Mouse (Mus musculus) left cerebral cortex, postnatal 10 days (tissue): ENCODE results near the gene Phactr1. TPM values are rescaled to one million over a fixed set of nuclear protein-coding genes. Genes with fewer than 3 reads are reported as not detected.
A peak's percentile ranks its signal among the peaks of the same experiment; 100 is the strongest.

Experiments
- DNase-seq, 2 experiments: peaks; one replicate each; pipeline ENCODE4 v3.0.0; 2021 to 2022; ENCODE audit warnings: low spot score in 2 of 2, mixed read lengths in 1 of 2; ENCODE audit errors: extremely low spot score in 1 of 2
- intact Hi-C: fragments of 180-260 bp; cut with DNase I; formaldehyde crosslinking; loops from one replicate; pipeline ENCODE4 v1.15.1; 2025
- total RNA-seq, 2 experiments: library from RNA; stranded (reverse); gene quantifications; 2 replicates each; pipeline ENCODE4 v1.2.3; 2021

Gene Phactr1
- total RNA-seq, 2 experiments from 2014 or later, result 384 to 390 TPM

DNA sequence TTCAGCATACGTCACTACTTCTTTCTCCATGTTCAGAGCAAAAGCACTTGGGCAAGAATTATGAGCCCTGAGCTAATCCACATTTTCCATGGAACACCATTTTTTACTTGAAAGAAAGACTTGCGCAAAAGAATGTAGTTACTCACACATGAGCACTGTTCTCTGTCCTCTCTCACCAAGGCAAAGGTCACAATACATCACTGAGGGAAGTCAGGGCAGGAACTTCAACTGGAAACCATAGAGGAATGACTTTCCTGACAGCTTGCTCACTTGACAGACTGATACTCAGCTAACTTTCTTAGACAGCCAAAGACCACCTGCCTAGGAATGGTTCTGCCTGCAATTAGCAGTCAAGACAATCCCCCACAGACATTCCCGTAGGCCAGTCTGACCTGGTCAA is 309.6 kb downstream of the Phactr1 start:
- no peak for DNase-seq
- intact Hi-C loops, result loop anchor here (10.0 kb wide), 1 partner anchor 75 kb away; no protein-coding TSS in a partner anchor

DNA sequence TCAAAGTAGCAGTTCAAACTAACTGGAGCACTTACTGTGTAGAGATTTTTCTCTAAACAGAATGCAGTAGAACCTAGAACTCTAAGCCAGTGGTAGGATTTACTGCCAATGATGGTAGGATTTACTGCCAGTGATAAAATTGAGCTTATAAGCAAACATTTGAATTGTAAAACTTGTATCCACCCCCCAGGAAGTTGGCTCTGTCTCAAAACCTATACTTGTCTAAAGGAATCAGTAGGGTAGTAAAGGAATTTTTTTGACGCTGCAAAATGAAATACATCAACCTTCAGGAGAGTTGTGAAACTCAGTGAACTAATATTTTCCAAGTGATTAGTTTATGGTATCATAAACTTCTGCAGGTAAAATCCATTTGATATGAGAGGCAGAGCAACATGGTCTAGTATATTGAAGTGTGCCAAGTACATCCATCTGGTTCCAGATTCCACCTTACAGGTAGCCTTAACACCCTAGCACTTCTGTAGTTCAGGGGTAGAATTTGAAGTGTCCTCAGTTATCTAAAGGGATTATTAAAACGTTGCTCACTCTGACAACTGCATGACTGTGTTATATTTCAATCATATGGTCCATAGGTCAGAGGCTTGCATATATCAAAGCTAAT is 310.2 kb downstream of the Phactr1 start:
- intact Hi-C loops, result loop anchor here (10.0 kb wide), 1 partner anchor 76 kb away; no protein-coding TSS in a partner anchor
- DNase-seq, result no peak

DNA sequence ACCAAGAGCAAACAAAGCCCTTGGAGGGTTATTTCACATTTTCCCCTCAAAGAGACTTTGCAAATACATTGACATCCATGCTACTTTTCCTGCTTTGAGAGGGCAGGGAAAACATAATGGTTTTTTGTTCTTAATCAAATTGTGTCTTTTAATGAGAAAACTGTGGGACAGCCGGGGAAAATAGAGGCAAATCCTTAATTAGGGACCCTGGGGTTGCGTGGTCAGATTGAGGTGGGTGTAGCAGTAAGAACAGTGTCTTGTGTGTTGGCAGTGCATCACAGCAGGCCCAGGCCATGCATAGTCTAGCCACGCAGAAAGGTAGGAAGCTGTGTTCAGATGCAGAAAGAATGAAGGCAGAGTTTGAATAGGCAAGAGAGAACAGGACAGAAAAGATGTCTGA is 310.7 kb downstream of the Phactr1 start:
- intact Hi-C loops, result loop anchor here (10.0 kb wide), 1 partner anchor 76 kb away; no protein-coding TSS in a partner anchor
- DNase-seq, result no peak

- no peak for DNase-seq
- intact Hi-C loops, result loop anchor here (10.0 kb wide), 1 partner anchor 78 kb away; no protein-coding TSS in a partner anchor
Measured at GRCm38 (mm10) chr13:42992306-42992705, 311.9 kb downstream of the Phactr1 start.

- intact Hi-C loops, result loop anchor here (10.0 kb wide), 1 partner anchor 79 kb away; no protein-coding TSS in a partner anchor
- DNase-seq, result no peak
Measured at GRCm38 (mm10) chr13:42994276-42994675, 313.9 kb downstream of the Phactr1 start.

DNA sequence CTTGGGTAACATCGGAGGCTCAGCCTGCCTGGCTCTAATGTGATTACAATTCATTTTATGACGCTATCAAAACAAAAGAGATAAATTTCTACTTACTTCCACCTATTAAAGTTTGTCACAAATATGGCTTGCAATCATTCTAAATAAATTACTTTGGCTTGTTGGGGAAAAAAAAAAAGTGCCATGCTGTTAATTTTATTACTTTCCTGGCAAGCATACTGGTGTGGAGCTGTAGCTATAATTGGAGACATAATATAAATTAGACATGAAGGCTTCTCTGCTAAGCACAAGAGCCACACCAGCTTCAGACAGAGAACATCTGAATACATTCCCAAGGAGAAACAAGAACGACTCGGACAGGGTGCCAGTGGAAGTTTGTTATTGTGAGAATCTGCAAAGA is 315.8 kb downstream of the Phactr1 start:
- intact Hi-C loops, result loop anchor here (10.0 kb wide), 1 partner anchor 81 kb away; no protein-coding TSS in a partner anchor
- no peak for DNase-seq

- no peak for DNase-seq
- intact Hi-C loops, result loop anchor here (10.0 kb wide), 1 partner anchor 84 kb away; no protein-coding TSS in a partner anchor
Measured at GRCm38 (mm10) chr13:42999287-42999686, 318.9 kb downstream of the Phactr1 start.

GRCm38 (mm10) chr13:43005131-43005579 is 324.7 kb downstream of the Phactr1 start:
- intact Hi-C loops, result no loop called here
- no peak for DNase-seq

DNA sequence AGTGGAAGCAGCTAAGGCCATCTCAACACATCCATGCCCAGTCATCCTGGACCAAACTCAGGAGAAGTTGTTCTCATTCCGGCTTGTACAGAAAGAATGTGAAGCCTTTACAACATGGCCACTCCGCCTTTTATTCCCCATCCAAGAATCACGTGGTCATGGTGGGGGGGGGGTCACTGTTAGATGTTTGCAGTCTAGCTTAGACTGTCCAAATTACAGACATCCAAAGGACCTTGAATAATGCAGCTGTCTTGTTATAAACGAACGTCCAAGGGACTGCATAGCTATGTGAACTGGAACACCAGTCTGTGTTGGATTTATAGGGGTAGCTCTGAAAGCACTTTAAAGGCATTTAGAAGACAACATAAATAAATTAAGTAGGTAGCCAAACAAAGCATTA is 328.0 kb downstream of the Phactr1 start:
- intact Hi-C loops, result no loop called here
- DNase-seq, result no peak

DNA sequence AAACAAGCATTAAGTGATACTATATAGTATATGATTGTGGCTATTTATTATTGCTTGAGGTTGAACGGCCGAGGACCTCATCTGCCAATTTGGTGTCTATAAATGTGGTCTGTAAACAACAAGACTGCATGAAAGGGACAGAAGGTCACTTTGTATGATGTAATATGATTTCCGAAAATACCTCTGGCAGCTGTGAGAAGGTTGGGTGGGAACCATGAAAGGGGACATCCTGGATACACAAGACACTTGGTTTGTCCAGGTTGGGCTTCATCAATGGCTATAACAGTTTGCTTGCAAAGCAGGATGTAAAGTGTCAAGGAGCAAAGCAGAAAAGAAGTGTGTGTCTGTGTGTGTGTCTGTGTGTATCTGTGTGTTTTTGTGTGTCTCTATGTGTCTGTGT is 329.2 kb downstream of the Phactr1 start:
- intact Hi-C loops, result no loop called here
- DNase-seq, result no peak

DNA sequence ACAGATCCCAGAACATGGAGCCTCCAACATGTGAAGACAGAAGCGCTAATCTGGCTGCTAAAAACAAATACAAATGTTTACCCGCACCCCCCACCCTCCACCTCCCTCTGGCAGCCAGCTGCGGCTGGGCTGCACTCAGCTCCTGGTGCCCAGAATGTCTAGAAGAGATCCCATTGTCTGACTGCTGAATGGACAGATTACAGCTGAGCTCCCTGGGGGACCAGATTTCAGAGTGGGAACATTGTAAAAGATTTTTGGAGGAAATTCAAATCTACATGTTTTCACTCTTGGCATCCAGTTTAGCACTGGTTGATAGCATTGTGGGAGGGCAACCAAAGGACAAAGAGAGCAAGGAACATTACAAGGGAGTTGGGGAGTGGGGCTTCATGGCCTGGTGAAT is 331.1 kb downstream of the Phactr1 start:
- DNase-seq, result no peak
- intact Hi-C loops, result no loop called here

- intact Hi-C loops, result no loop called here
Measured at GRCm38 (mm10) chr13:43013984-43014383, 333.6 kb downstream of the Phactr1 start.

GRCm38 (mm10) chr13:43015768-43016167 is 335.3 kb downstream of the Phactr1 start:
- intact Hi-C loops, result no loop called here
- no peak for DNase-seq

More at GRCm38 (mm10) chr13:43013984-43014383, 333.6 kb downstream of the Phactr1 start:
- DNase-seq, result no peak

DNA sequence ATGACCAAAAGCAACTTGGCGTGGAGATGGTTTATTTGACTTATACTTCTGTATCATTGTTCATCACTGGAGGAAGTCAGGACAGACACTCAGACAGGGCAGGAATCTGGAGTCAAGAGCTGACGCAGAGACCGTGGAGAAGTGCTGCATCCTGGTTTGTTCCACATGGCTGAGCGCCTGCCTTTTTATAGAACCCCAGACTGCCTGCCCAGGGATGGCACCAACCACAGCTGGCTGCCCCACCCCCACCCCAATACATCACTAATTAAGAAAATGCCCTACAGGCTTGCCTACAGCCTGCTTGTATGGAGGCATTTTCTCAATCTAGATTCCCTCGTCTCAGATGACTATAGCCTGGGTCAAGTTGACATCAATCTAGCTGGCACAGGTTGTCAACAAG is 338.4 kb downstream of the Phactr1 start:
- intact Hi-C loops, result no loop called here
- DNase-seq, result no peak

- intact Hi-C loops, result no loop called here
- no peak for DNase-seq
Measured at GRCm38 (mm10) chr13:43021031-43021430, 340.6 kb downstream of the Phactr1 start.

DNA sequence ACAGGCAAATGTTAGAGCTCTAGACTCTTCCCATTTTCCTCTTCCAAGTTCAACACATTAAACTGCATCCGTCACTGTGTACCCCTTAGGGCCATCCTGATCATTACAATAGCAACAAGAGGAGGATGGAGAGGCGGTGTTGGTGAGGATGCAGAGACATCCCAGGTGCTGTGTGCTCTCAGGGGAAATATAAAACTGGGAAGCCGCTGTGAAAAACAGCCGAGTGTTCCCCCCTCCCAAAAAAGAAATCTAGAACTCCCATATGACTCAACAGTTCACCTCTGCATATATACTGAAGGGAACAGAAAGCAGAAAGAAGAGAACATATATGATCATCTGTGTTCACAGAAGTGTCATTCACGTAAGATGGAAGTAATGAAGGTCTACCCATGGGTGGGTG is 342.6 kb downstream of the Phactr1 start:
- no peak for DNase-seq

GRCm38 (mm10) chr13:43027568-43027967 is 347.1 kb downstream of the Phactr1 start:
- intact Hi-C loops, result no loop called here
- DNase-seq, result no peak

More for the DNA sequence above, 342.6 kb downstream of the Phactr1 start:
- intact Hi-C loops, result no loop called here

DNA sequence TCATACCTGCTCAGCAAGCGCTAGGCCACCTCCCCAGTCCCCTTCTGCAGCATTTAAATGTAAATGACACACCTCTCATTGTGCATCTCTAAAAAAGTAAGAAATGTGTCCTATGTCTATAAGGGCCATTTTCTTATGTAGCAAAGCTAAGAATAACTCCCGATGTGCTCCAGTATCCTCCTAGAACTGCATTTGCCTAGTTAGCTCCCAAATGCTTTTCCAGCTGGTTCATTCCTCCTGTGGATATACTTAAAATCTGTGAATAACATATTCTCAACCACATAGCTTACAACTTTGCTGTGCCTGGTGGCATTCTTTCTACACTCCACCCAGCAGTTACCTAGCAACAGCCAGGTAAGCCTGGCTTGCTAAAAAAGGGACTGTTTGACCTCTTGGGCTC is 349.8 kb downstream of the Phactr1 start:
- peak in 1 of 2 experiments; percentile 25 for DNase-seq
- intact Hi-C loops, result no loop called here

DNA sequence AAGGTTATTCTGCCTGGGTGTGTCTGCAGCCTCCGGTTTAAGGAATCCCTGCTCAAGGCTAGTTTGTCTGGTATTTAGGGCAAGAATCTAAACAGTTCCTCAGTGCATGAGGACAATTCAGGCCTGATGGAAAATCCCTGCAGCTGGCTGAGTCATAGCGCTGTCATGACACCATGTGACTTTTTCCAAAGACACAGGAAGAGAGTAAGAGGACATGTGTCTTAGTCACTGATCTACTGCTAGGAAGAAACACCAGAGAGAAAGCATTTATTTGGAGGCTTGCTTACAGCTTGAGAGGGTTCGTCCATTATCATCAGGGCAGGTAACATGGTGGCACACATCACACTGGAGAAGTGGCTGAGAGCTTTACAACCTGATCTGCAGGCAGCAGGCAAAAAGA is 352.0 kb downstream of the Phactr1 start:
- intact Hi-C loops, result no loop called here
- no peak for DNase-seq

GRCm38 (mm10) chr13:43036510-43036909 is 356.1 kb downstream of the Phactr1 start:
- intact Hi-C loops, result no loop called here
- no peak for DNase-seq

DNA sequence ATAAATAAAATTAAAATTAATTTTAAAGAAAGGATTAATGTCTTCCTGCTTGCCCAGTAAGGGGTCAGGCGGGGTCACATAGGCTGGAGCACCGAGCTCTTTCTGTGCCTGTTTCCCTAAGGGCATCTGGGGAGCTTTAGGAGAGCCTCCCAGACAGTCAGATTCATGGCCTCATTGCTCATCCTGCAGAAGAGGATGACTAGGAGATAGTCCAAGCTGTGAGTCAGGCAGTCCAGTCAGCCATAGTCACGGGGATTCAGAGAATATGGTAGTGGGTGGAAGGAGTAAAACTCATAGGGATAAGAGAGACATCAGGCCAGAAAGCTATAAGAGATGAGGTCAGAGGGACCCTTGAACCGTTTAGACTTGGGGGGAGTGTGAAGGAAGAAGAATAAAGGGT is 362.3 kb downstream of the Phactr1 start:
- DNase-seq, result no peak
- intact Hi-C loops, result no loop called here
